Mouse (Mus musculus): Measurements from ENCODE around the gene Rbm46.

Gene Rbm46

GRCm38 (mm10) chr3:82876372-82876739, at the start of gene Rbm46:
TSS of gene Rbm46 (minus strand) at chr3:82876483.
- peak; percentile 1 for DNase-seq (ENCODE audit: low read depth)

- no peak for DNase-seq (ENCODE audit: low read depth)
Observed at GRCm38 (mm10) chr3:82915632-82916031, 39.3 kb upstream of the Rbm46 start.

GRCm38 (mm10) chr3:82908671-82909070, 32.4 kb upstream of the Rbm46 start:
- no peak for DNase-seq (ENCODE audit: low read depth)

- DNase-seq (ENCODE audit: low read depth), result no peak
Observed at GRCm38 (mm10) chr3:82904211-82904908, 28.1 kb upstream of the Rbm46 start.

- DNase-seq (ENCODE audit: low read depth), result peak; percentile 0
Observed at GRCm38 (mm10) chr3:82903613-82904205, 27.4 kb upstream of the Rbm46 start, which contains the start of gene Lrat. TSS of gene Lrat (minus strand) at chr3:82903973.

GRCm38 (mm10) chr3:82902757-82903612, 26.7 kb upstream of the Rbm46 start:
- DNase-seq (ENCODE audit: low read depth), result no peak

GRCm38 (mm10) chr3:82888842-82889241, 12.6 kb upstream of the Rbm46 start:
- no peak for DNase-seq (ENCODE audit: low read depth)

- peak; percentile 22 for DNase-seq (ENCODE audit: low read depth)
Observed at GRCm38 (mm10) chr3:82877258-82877657, 975 bp upstream of the Rbm46 start.

GRCm38 (mm10) chr3:82875671-82876371, 462 bp downstream of the Rbm46 start:
- no peak for DNase-seq (ENCODE audit: low read depth)

- DNase-seq (ENCODE audit: low read depth), result peak; percentile 30
Observed at GRCm38 (mm10) chr3:82857414-82858077, 18.7 kb downstream of the Rbm46 start.

GRCm38 (mm10) chr3:82825165-82825564, 51.1 kb downstream of the Rbm46 start:
- DNase-seq (ENCODE audit: low read depth), result no peak

GRCm38 (mm10) chr3:82811851-82812250, 64.4 kb downstream of the Rbm46 start:
- DNase-seq (ENCODE audit: low read depth), result no peak

- no peak for DNase-seq (ENCODE audit: low read depth)
Observed at GRCm38 (mm10) chr3:82810334-82811120, 65.8 kb downstream of the Rbm46 start.

- no peak for DNase-seq (ENCODE audit: low read depth)
Observed at GRCm38 (mm10) chr3:82809769-82810168, 66.5 kb downstream of the Rbm46 start.

GRCm38 (mm10) chr3:82808323-82808911, 67.9 kb downstream of the Rbm46 start:
- DNase-seq (ENCODE audit: low read depth), result no peak

GRCm38 (mm10) chr3:82805291-82805690, 71.0 kb downstream of the Rbm46 start:
- DNase-seq (ENCODE audit: low read depth), result no peak

GRCm38 (mm10) chr3:82800470-82800843, 75.8 kb downstream of the Rbm46 start:
- no peak for DNase-seq (ENCODE audit: low read depth)

GRCm38 (mm10) chr3:82799735-82800469, 76.4 kb downstream of the Rbm46 start:
- no peak for DNase-seq (ENCODE audit: low read depth)

GRCm38 (mm10) chr3:82793656-82794055, 82.6 kb downstream of the Rbm46 start:
- DNase-seq (ENCODE audit: low read depth), result no peak

- DNase-seq (ENCODE audit: low read depth), result no peak
Observed at GRCm38 (mm10) chr3:82791663-82792062, 84.6 kb downstream of the Rbm46 start.
